Mouse (Mus musculus) forebrain, embryonic 14.5 days (tissue): ENCODE results near the gene Psmd8. TPM values are rescaled to one million over a fixed set of nuclear protein-coding genes. Genes with fewer than 3 reads are reported as not detected.
"Not testable (repeated sequence)": the region's sequence is repeated elsewhere in the genome, so short reads cannot be mapped to it uniquely, and the experiment has no call there.

Source experiments
- ATAC-seq: fragments of 200-750 bp; cut with Nextera tagmentation; 2 replicates; pipeline ENCODE4 v1.8.0; 2017; ENCODE audit warnings: mild to moderate bottlenecking, moderate library complexity
- DNase-seq: peaks from one replicate; pipeline ENCODE4 v3.0.0-alpha.2; 2015; ENCODE audit warnings: low spot score
- H3K27ac ChIP-seq: fragments of 300-500 bp; sonication (generic); 2 replicates; pipeline ENCODE4 v1.5.1; 2014; ENCODE audit warnings: low read depth, mild to moderate bottlenecking, control low read depth, low read length, moderate library complexity
- H3K27me3 ChIP-seq: fragments of 300-500 bp; sonication (generic); replicated peaks from 2 replicates; pipeline ENCODE4 v1.6.1; 2014; ENCODE audit warnings: low read length, control low read depth, mixed read lengths; ENCODE audit not compliant: control insufficient read depth, insufficient read depth
- H3K36me3 ChIP-seq: fragments of 300-500 bp; sonication (generic); 2 replicates; pipeline ENCODE4 v1.6.1; 2014; ENCODE audit warnings: low read length, control low read depth; ENCODE audit not compliant: control insufficient read depth, insufficient read depth
- H3K4me1 ChIP-seq: fragments of 300-500 bp; sonication (generic); 2 replicates; pipeline ENCODE4 v1.6.1; 2014; ENCODE audit warnings: antibody characterized with exemption, low read length, control low read depth; ENCODE audit not compliant: control insufficient read depth, insufficient read depth
- H3K4me2 ChIP-seq: fragments of 300-500 bp; sonication (generic); 2 replicates; pipeline ENCODE4 v1.6.1; 2014; ENCODE audit warnings: mild to moderate bottlenecking, control low read depth, low read length
- H3K4me3 ChIP-seq: fragments of 300-500 bp; sonication (generic); 2 replicates; pipeline ENCODE4 v1.5.1; 2014; ENCODE audit warnings: low read depth, low read length, control low read depth
- H3K9ac ChIP-seq: fragments of 300-500 bp; sonication (generic); 2 replicates; pipeline ENCODE4 v1.6.1; 2014; ENCODE audit warnings: mild to moderate bottlenecking, low read length, control low read depth, moderate library complexity
- H3K9me3 ChIP-seq: fragments of 300-500 bp; sonication (generic); replicated peaks from 2 replicates; pipeline ENCODE4 v1.6.1; 2016; ENCODE audit warnings: low read length, control low read depth, mixed read lengths; ENCODE audit not compliant: control insufficient read depth
- WGBS: fragments of 180-500 bp; shearing (Covaris S2); extraction: QIAGEN DNeasy Blood & Tissue Kit; methylation state at CpG from one replicate; pipeline ENCODE4 v1.1.7; 2014; 5-methylcytosine and 5-hydroxymethylcytosine counted together
- polyA plus RNA-seq: library from polyadenylated mRNA; unstranded; fragments of >200 nt; fragmentation: Nextera tagmentation; extraction: Ambion mirVana; gene quantifications from 2 replicates; pipeline ENCODE4 v1.2.1, GENCODE M21; 2014

The Psmd8 gene
- polyA plus RNA-seq, 1 experiment from 2014 or later = 364 TPM

GRCm38 (mm10) chr7:29148771-29149170 lies 31.7 kb downstream of the Psmd8 start:
- no peaks in the 10 kb centered on the region for H3K9me3 ChIP-seq
- WGBS = 93% methylated on average over 15 of the region's 15 CpGs
- no peak for ATAC-seq
- H3K27me3 ChIP-seq = no peaks in the 10 kb centered on the region
- H3K4me1 ChIP-seq = no peaks in the 10 kb centered on the region
- no peak overlapping the region for H3K4me3 ChIP-seq
- no peak overlapping the region for H3K27ac ChIP-seq
- no peak overlapping the region for H3K4me2 ChIP-seq
- no peak overlapping the region for H3K9ac ChIP-seq
- no peak for DNase-seq
- no peaks in the 10 kb centered on the region for H3K36me3 ChIP-seq

DNA sequence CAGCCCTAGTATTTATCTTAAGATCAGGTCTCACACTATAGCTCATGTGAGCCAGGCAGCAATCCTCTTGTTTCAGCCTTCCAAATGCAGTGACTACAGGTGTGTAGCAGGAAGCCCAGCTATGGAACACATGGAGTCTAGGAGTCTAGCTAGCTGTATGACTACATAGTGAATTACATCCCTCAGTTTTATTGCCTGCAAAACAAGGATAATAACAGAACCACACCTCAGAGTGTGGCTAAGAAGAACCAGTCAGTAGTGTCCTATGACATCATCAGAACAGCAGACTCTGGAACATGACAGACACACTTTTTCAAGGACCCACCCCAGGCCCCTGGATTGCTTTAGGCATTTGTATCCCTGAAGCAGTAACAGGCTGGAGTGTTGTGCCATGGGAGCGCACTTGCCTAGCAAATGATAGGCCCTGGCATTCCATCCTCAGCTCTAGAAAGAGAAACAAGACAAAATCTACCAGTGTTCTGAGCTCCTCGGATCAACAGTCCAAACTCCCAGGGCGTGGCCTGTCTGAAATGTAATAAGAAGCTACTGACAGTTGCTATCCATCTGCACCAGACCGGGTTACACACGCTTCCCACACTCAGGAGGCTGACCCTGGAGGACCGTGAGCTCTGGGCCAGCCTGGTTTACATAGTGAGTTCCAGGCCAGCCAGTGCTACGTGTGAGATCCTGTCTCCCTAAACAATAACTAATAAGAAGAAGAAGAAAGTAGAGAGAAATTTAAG lies 33.7 kb downstream of the Psmd8 start:
- 90% methylated on average over 7 of the region's 7 CpGs for WGBS
- Histone ChIP-seq H3K9ac (no peak overlapping the region), H3K4me1 (no peaks in the 10 kb centered on the region), H3K36me3 (no peaks in the 10 kb centered on the region), H3K9me3 (no peaks in the 10 kb centered on the region), H3K4me2 (no peak overlapping the region), H3K27ac (no peak overlapping the region), H3K4me3 (no peak overlapping the region), H3K27me3 (no peaks in the 10 kb centered on the region)
- ATAC-seq (no peak), DNase-seq (no peak)

GRCm38 (mm10) chr7:29144006-29144405 lies 36.5 kb downstream of the Psmd8 start:
- Histone ChIP-seq H3K36me3 (no peaks in the 10 kb centered on the region), H3K27ac (no peak overlapping the region), H3K9me3 (no peaks in the 10 kb centered on the region), H3K9ac (no peak overlapping the region), H3K4me1 (no peaks in the 10 kb centered on the region), H3K27me3 (no peaks in the 10 kb centered on the region), H3K4me3 (no peak overlapping the region), H3K4me2 (no peak overlapping the region)
- 90% methylated on average over 4 of the region's 4 CpGs for WGBS
- no peak for ATAC-seq
- DNase-seq = no peak

- H3K27ac ChIP-seq = no peak overlapping the region
- ATAC-seq (no peak), DNase-seq (no peak)
- no peaks in the 10 kb centered on the region for H3K36me3 ChIP-seq
- no peak overlapping the region for H3K4me2 ChIP-seq
- no peak overlapping the region for H3K9ac ChIP-seq
- 85% methylated on average over 8 of the region's 8 CpGs for WGBS
- H3K9me3 ChIP-seq = no peaks in the 10 kb centered on the region
- no peak overlapping the region for H3K4me3 ChIP-seq
- H3K27me3 ChIP-seq = no peaks in the 10 kb centered on the region
- H3K4me1 ChIP-seq = no peaks in the 10 kb centered on the region
Measured at GRCm38 (mm10) chr7:29141416-29141815, 39.1 kb downstream of the Psmd8 start.

GRCm38 (mm10) chr7:29139237-29139636 lies 41.3 kb downstream of the Psmd8 start:
- DNase-seq, H3K4me1 ChIP-seq, ATAC-seq, H3K4me2 ChIP-seq, H3K9me3 ChIP-seq, H3K9ac ChIP-seq, H3K36me3 ChIP-seq, H3K4me3 ChIP-seq, H3K27me3 ChIP-seq, H3K27ac ChIP-seq: not testable (repeated sequence)
- WGBS = 91% methylated on average over 3 of the region's 4 CpGs

- Histone ChIP-seq H3K27ac (no peak overlapping the region), H3K27me3 (no peaks in the 10 kb centered on the region), H3K36me3 (no peaks in the 10 kb centered on the region), H3K4me2 (no peak overlapping the region), H3K9me3 (no peaks in the 10 kb centered on the region), H3K4me3 (no peak overlapping the region), H3K4me1 (no peaks in the 10 kb centered on the region), H3K9ac (no peak overlapping the region)
- WGBS = 48% methylated on average over 16 of the region's 16 CpGs
- no peak for ATAC-seq
- no peak for DNase-seq
Measured at GRCm38 (mm10) chr7:29137429-29137828, 43.1 kb downstream of the Psmd8 start.

DNA sequence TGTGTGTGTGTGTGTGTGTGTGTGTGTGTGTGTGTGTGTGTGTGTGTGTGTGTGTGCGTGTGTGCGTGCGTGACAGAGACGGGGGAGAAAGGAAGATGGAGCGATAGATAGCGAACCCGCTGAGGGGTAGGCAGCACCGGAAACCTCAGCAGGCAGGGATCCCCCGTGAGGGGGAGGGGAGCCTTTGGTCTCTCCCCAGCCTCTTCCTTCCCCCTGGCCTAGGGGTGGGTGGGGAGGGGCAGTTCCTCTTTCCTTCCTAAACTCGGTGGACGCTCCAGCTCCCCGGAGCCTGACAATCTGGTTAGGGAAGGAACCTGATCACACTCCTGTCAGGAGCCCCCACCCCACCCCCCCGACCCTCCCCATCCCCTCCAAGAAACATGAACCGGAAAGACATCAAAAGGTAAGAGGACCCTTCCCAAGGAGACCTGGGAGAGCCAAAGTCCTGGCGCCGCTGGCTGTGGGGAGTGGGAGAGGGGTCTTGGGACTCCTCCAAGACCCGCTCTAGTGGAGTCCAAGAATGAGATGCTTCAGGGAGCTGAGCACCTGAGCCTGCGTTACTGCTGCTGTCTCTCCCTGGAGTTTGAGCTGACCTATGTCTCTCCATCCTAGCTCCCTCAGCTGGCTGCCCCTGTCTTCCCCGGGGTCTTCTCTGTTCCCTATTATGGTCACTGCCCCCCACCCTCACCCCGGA lies 45.7 kb downstream of the Psmd8 start, which contains the start of gene Rasgrp4:
TSS of gene Rasgrp4 (plus strand) at position 159 of the 694 bp plus-strand sequence.
- ATAC-seq (no peak), DNase-seq (peak; percentile 49)
- Histone ChIP-seq H3K27ac (no peak within 1 kb of the TSS), H3K27me3 (no peaks in the 10 kb centered on the region), H3K4me3 (peak within 1 kb of the TSS; percentile 14; the same call in 1 of the 2 replicates), H3K4me2 (peak within 1 kb of the TSS; percentile 49), H3K9ac (no peak within 1 kb of the TSS), H3K36me3 (no peaks in the 10 kb centered on the region), H3K9me3 (no peaks in the 10 kb centered on the region), H3K4me1 (no peaks in the 10 kb centered on the region)
- 2% methylated on average over 11 of the region's 20 CpGs for WGBS

DNA sequence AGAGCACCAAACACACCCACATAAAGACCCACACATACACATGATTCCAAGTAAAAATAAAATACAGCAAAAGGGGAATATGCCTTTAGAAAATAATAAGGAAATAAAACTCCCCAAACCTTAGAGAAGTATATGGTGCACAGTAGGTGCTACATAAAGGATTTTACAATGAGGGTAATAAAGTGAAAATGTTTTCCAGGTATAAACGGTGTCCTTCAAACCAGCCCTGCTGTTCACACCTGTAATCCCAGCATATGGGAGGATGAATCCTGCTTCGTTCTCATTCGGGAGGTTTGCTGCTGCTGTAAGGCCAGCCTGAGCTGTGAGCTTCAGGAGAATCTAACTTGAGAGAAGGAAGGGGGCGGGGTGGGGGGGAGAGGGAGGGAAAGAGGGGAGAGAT lies 46.3 kb downstream of the Psmd8 start:
- no peaks in the 10 kb centered on the region for H3K27me3 ChIP-seq
- H3K4me2 ChIP-seq = peak overlapping the region; percentile 49
- no peak overlapping the region for H3K9ac ChIP-seq
- no peak overlapping the region for H3K27ac ChIP-seq
- WGBS = 8% methylated on average over 4 of the region's 4 CpGs
- ATAC-seq (no peak), DNase-seq (no peak)
- no peaks in the 10 kb centered on the region for H3K4me1 ChIP-seq
- H3K9me3 ChIP-seq = no peaks in the 10 kb centered on the region
- no peaks in the 10 kb centered on the region for H3K36me3 ChIP-seq
- H3K4me3 ChIP-seq = peak overlapping the region; percentile 14; the same call in 1 of the 2 replicates

DNA sequence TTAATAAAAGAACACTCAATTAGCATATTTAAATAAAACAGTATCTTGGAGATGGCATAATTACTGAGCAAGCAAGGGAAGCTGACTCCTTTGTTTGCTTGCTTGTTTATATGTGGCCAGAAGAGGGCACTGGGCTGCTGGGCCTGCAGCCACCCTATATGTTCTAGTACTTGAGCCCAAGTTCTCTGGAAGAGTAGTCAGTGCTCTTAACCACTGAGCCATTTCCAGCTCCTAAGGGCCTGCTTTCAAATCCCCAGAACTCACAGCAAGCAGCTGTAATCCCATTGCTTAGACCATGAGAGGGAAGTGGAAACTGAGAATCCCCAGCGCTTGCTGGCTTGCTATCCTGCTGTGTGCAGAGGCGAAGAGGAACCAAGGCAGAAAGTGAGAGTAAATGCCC lies 51.8 kb downstream of the Psmd8 start:
- WGBS = 35% methylated on average over 2 of the region's 2 CpGs
- Histone ChIP-seq H3K27me3 (no peaks in the 10 kb centered on the region), H3K9me3 (no peaks in the 10 kb centered on the region), H3K4me3 (no peak overlapping the region), H3K4me1 (peaks cover 5% of the 10 kb centered on the region; the same call in 1 of the 2 replicates), H3K36me3 (no peaks in the 10 kb centered on the region), H3K4me2 (no peak overlapping the region), H3K27ac (no peak overlapping the region), H3K9ac (no peak overlapping the region)
- DNase-seq (peak; percentile 34), ATAC-seq (no peak)
